Mouse (Mus musculus): ENCODE measurements around the gene Trappc11. TPM values are rescaled to one million over a fixed set of nuclear protein-coding genes. Genes with fewer than 3 reads are reported as not detected.

Gene Trappc11
- polyA plus RNA-seq, 1 experiment from 2014 or later: 32.7 TPM

DNA sequence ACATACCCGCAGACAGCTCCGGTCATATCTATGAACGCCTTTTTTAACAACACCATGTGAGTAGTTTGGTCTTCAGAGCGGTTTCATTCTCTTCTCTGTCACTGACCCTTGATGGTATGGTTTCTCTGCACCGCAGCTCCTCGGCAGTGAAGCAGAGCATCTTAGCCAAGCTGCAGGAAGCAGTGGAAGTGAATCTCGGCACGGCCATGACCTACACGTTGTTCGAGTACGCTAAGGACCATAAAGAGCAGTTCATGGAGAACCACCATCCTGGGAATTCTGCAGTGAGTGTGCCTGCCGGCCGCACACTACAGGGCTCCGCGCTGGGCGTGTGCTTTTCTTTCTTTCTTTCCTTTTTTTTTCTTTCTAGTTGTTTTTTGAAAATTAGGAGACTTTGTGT is 9.5 kb upstream of the Trappc11 start:
- H3K36me3 ChIP-seq: peaks cover 81% of the 10 kb centered on the region
- no peak overlapping the region for H3K4me2 ChIP-seq (replicated peaks)
- no peak for ATAC-seq (ENCODE audit: low FRiP score, low read depth)
- H3K4me3 ChIP-seq: no peak overlapping the region
- WGBS: 95% methylated on average over 16 of the region's 16 CpGs
- no peaks in the 10 kb centered on the region for H3K4me1 ChIP-seq
- H3K27ac ChIP-seq: no peak overlapping the region
- H3K9ac ChIP-seq: no peak overlapping the region
- H3K9me3 ChIP-seq: no peaks in the 10 kb centered on the region
- H3K27me3 ChIP-seq: no peaks in the 10 kb centered on the region

GRCm38 (mm10) chr8:47538323-47538722 is 5.1 kb upstream of the Trappc11 start:
- no peak for ATAC-seq (ENCODE audit: low FRiP score, low read depth)
- no peak overlapping the region for H3K27ac ChIP-seq
- H3K4me3 ChIP-seq: no peak overlapping the region
- peaks cover 43% of the 10 kb centered on the region for H3K36me3 ChIP-seq
- H3K9ac ChIP-seq: no peak overlapping the region
- H3K4me1 ChIP-seq: peaks cover 14% of the 10 kb centered on the region
- H3K27me3 ChIP-seq: no peaks in the 10 kb centered on the region
- H3K9me3 ChIP-seq: no peaks in the 10 kb centered on the region
- H3K4me2 ChIP-seq (replicated peaks): no peak overlapping the region
- 88% methylated on average over 4 of the region's 4 CpGs for WGBS

GRCm38 (mm10) chr8:47528094-47528493 is 5.2 kb downstream of the Trappc11 start:
- Histone ChIP-seq H3K9me3 (no peaks in the 10 kb centered on the region), H3K27me3 (no peaks in the 10 kb centered on the region), H3K4me3 (no peak overlapping the region), H3K4me2 (replicated peaks) (no peak overlapping the region), H3K9ac (no peak overlapping the region), H3K4me1 (peaks cover 11% of the 10 kb centered on the region), H3K36me3 (peaks cover 56% of the 10 kb centered on the region), H3K27ac (no peak overlapping the region)
- ATAC-seq (ENCODE audit: low FRiP score, low read depth): no peak
- 90% methylated on average over 1 of the region's 1 CpGs for WGBS

DNA sequence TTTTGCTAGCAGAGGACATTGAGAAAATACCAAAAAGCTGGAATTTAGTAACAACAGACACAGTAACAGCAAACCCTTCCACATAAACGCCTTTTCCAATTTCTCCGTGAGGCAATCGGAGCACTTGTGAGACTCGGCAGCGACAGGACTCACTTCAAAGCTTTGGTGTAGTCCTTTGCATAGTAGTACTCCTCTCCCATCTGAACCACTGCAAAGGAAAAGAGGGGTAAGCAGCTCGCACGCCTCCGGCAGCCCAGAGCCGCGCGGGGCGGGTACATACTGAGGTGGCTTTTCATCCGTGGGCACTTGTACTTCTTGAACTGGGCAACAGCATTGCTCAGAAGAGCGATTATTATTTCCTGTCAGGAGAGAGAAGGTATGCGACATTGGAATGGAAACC is 19.7 kb downstream of the Trappc11 start:
- ATAC-seq (ENCODE audit: low FRiP score, low read depth): no peak
- Histone ChIP-seq H3K27me3 (no peaks in the 10 kb centered on the region), H3K36me3 (peaks cover 72% of the 10 kb centered on the region), H3K9ac (no peak overlapping the region), H3K9me3 (no peaks in the 10 kb centered on the region), H3K4me3 (no peak overlapping the region), H3K4me1 (no peaks in the 10 kb centered on the region), H3K4me2 (replicated peaks) (no peak overlapping the region), H3K27ac (no peak overlapping the region)
- 95% methylated on average over 15 of the region's 15 CpGs for WGBS

- peaks cover 67% of the 10 kb centered on the region for H3K36me3 ChIP-seq
- WGBS: 92% methylated on average over 9 of the region's 9 CpGs
- H3K9ac ChIP-seq: no peak overlapping the region
- no peak overlapping the region for H3K4me2 ChIP-seq (replicated peaks)
- no peaks in the 10 kb centered on the region for H3K9me3 ChIP-seq
- no peak for ATAC-seq (ENCODE audit: low FRiP score, low read depth)
- no peaks in the 10 kb centered on the region for H3K27me3 ChIP-seq
- no peaks in the 10 kb centered on the region for H3K4me1 ChIP-seq
- H3K4me3 ChIP-seq: no peak overlapping the region
- H3K27ac ChIP-seq: no peak overlapping the region
Measured at GRCm38 (mm10) chr8:47510930-47511329, 22.3 kb downstream of the Trappc11 start.

- no peak for ATAC-seq (ENCODE audit: low FRiP score, low read depth)
- Histone ChIP-seq H3K36me3 (peaks cover 83% of the 10 kb centered on the region), H3K27ac (no peak overlapping the region), H3K4me2 (replicated peaks) (no peak overlapping the region), H3K4me3 (no peak overlapping the region), H3K9ac (no peak overlapping the region), H3K9me3 (no peaks in the 10 kb centered on the region), H3K4me1 (no peaks in the 10 kb centered on the region), H3K27me3 (no peaks in the 10 kb centered on the region)
- WGBS: 88% methylated on average over 12 of the region's 12 CpGs
Measured at GRCm38 (mm10) chr8:47505431-47505830, 27.8 kb downstream of the Trappc11 start.

DNA sequence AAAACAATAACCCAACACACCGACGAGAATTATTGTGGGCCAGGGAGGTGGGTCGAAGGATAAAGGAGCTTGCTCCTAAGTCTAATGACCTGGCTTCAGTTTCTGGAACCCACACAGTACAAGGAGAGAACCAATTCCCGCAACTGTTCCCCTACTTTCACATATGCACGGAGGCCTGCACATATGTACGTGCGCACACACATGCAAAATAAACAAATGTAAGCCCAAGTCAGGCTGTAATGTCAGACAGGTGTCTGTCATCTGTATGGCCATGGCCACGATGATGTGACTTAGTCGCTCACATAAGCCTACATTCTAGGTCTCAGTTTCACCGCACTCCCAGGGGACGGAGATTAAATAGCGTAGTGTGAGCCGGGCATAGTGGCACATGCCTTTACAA is 30.7 kb downstream of the Trappc11 start:
- Histone ChIP-seq H3K4me3 (no peak overlapping the region), H3K9me3 (no peaks in the 10 kb centered on the region), H3K27ac (no peak overlapping the region), H3K9ac (no peak overlapping the region), H3K4me1 (no peaks in the 10 kb centered on the region), H3K27me3 (no peaks in the 10 kb centered on the region), H3K36me3 (peaks cover 87% of the 10 kb centered on the region), H3K4me2 (replicated peaks) (no peak overlapping the region)
- WGBS: 93% methylated on average over 13 of the region's 13 CpGs
- no peak for ATAC-seq (ENCODE audit: low FRiP score, low read depth)

DNA sequence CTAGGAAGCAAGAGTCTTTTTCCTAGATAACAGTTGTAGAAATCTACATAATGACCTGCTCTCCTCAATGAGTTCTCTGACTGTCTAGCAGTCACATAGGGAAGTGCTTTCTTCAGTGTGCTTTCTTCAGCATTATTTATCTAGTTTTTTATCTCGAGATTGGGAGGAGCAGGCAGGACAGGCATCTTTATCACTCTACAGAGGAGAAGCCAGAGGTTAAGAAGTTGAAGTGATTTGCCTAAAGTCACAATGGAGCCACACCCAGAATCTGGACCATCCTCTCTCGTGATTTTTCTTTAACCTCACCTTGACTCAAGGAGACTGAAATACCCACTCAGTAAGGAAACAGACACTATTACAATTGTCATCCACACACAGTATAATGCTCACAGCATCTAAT is 31.3 kb downstream of the Trappc11 start:
- no peak for ATAC-seq (ENCODE audit: low FRiP score, low read depth)
- no peak overlapping the region for H3K9ac ChIP-seq
- H3K4me2 ChIP-seq (replicated peaks): no peak overlapping the region
- H3K9me3 ChIP-seq: no peaks in the 10 kb centered on the region
- no peak overlapping the region for H3K4me3 ChIP-seq
- no peaks in the 10 kb centered on the region for H3K27me3 ChIP-seq
- no peaks in the 10 kb centered on the region for H3K4me1 ChIP-seq
- no peak overlapping the region for H3K27ac ChIP-seq
- H3K36me3 ChIP-seq: peaks cover 92% of the 10 kb centered on the region
- WGBS: 84% methylated on average over 2 of the region's 2 CpGs

DNA sequence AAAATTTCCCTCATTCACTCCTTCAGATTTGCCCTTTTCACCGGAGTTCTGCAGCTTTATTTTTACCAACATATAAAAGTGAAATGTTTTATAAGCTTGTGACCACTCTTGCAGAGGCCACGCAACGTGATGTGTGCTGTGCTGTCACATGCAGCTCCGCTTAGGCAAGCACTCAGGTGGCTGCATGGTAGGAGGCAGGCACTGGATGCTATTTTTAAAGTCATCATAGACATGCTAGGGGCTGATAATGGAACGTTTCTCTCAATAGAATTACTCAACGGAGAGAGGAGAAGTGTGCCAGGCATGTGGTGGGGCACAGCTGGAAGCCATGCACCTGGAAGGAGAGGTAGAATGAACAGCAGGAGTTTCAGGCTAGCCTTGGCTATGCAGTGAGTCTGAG is 37.8 kb downstream of the Trappc11 start:
- Histone ChIP-seq H3K4me1 (0 out of 2 replicates have a peak, but pooled peaks cover 4% of the 10 kb centered on the region), H3K9ac (no peak overlapping the region), H3K9me3 (no peaks in the 10 kb centered on the region), H3K27ac (no peak overlapping the region), H3K27me3 (no peaks in the 10 kb centered on the region), H3K36me3 (peaks cover 93% of the 10 kb centered on the region), H3K4me3 (no peak overlapping the region), H3K4me2 (replicated peaks) (no peak overlapping the region)
- WGBS: 86% methylated on average over 6 of the region's 6 CpGs
- ATAC-seq (ENCODE audit: low FRiP score, low read depth): no peak

DNA sequence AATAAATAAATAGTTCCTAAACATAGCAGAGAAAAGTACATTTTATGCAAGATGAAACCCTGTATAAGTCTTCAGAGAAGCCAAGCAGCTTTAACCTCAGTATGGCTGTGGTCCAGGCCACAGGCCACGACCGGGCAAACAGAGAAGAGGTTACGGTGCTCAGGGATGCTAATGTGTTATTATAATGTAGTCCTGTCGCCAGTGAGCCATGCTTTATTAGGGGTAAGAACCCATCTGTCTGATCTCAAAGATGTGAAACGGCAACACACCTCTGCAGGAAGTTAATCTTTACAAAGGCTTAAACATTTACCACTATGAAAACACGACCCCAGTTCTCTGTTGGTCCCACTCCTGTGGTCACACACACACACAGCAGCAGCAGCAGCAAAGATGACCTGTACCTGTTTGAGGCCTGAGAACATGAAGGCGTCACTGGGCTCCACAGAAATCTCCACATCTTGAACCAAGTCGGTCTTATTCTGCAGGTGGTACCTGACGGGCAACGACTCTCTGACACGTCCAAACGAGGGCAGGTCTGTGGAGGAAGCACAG is 38.6 kb downstream of the Trappc11 start:
- H3K27ac ChIP-seq: no peak overlapping the region
- H3K27me3 ChIP-seq: no peaks in the 10 kb centered on the region
- WGBS: 84% methylated on average over 12 of the region's 12 CpGs
- no peaks in the 10 kb centered on the region for H3K9me3 ChIP-seq
- ATAC-seq (ENCODE audit: low FRiP score, low read depth): no peak
- peaks cover 90% of the 10 kb centered on the region for H3K36me3 ChIP-seq
- no peak overlapping the region for H3K9ac ChIP-seq
- 0 out of 2 replicates have a peak, but pooled peaks cover 7% of the 10 kb centered on the region for H3K4me1 ChIP-seq
- H3K4me2 ChIP-seq (replicated peaks): no peak overlapping the region
- no peak overlapping the region for H3K4me3 ChIP-seq

- H3K27ac ChIP-seq: no peak overlapping the region
- H3K4me1 ChIP-seq: 0 out of 2 replicates have a peak, but pooled peaks cover 15% of the 10 kb centered on the region
- 86% methylated on average over 12 of the region's 12 CpGs for WGBS
- peaks cover 85% of the 10 kb centered on the region for H3K36me3 ChIP-seq
- H3K4me3 ChIP-seq: no peak overlapping the region
- H3K9me3 ChIP-seq: no peaks in the 10 kb centered on the region
- no peaks in the 10 kb centered on the region for H3K27me3 ChIP-seq
- no peak for ATAC-seq (ENCODE audit: low FRiP score, low read depth)
- H3K4me2 ChIP-seq (replicated peaks): no peak overlapping the region
- H3K9ac ChIP-seq: no peak overlapping the region
Measured at GRCm38 (mm10) chr8:47493106-47493505, 40.2 kb downstream of the Trappc11 start.

- 92% methylated on average over 3 of the region's 3 CpGs for WGBS
Measured at GRCm38 (mm10) chr8:47487231-47487630, 46.0 kb downstream of the Trappc11 start.

More at GRCm38 (mm10) chr8:47487231-47487630, 46.0 kb downstream of the Trappc11 start:
- Histone ChIP-seq H3K4me3 (no peak overlapping the region), H3K27me3 (no peaks in the 10 kb centered on the region), H3K27ac (no peak overlapping the region), H3K9ac (no peak overlapping the region), H3K36me3 (peaks cover 44% of the 10 kb centered on the region), H3K4me2 (replicated peaks) (no peak overlapping the region), H3K4me1 (0 out of 2 replicates have a peak, but pooled peaks cover 15% of the 10 kb centered on the region), H3K9me3 (peaks cover 4% of the 10 kb centered on the region; the same call in 1 of the 2 replicates)
- ATAC-seq (ENCODE audit: low FRiP score, low read depth): no peak
